Mouse (Mus musculus) E14TG2a.4 (cell line): ENCODE measurements at regions not wholly inside any gene's neighbourhood (a gene's known extent, or its start where the extent isn't known, plus 50 kb on each side); places are given as distances from the start of the nearest gene placed in this dataset.

Source experiments
- H3K27me3 ChIP-seq: 2 replicates; pipeline ENCODE4 v1.6.1; 2014; ENCODE audit warnings: low read length, control low read depth; ENCODE audit not compliant: insufficient read depth
- H3K36me3 ChIP-seq: 2 replicates; pipeline ENCODE4 v1.6.1; 2014; ENCODE audit warnings: low read length, control low read depth; ENCODE audit not compliant: insufficient read depth
- H3K4me1 ChIP-seq: replicated peaks from 2 replicates; pipeline ENCODE4 v1.6.1; 2014; ENCODE audit warnings: low read depth, low read length, control low read depth
- H3K4me3 ChIP-seq: replicated peaks from 2 replicates; pipeline ENCODE4 v1.5.1; 2014; ENCODE audit warnings: mild to moderate bottlenecking, low read length
- H3K9me3 ChIP-seq: 2 replicates; pipeline ENCODE4 v1.6.1; 2014; ENCODE audit warnings: low read length, control low read depth
- CTCF ChIP-seq: conservative IDR thresholded peaks from 2 replicates; pipeline ENCODE4 v1.5.1; 2014; ENCODE audit warnings: low read length
- NANOG ChIP-seq: IDR thresholded peaks from 2 replicates; pipeline ENCODE4 v1.6.1; 2014; ENCODE audit warnings: borderline replicate concordance, low read length, mixed read lengths
- POU5F1 ChIP-seq: IDR thresholded peaks from 2 replicates; pipeline ENCODE4 v1.6.1; 2014; ENCODE audit warnings: low read length, borderline replicate concordance

GRCm38 (mm10) chr6:75683935-75684334, 813.6 kb downstream of the Gm9008 start:
- Histone ChIP-seq H3K4me3 (no peak overlapping the region), H3K4me1 (no peaks in the 10 kb centered on the region), H3K36me3 (no peaks in the 10 kb centered on the region), H3K27me3 (no peaks in the 10 kb centered on the region), H3K9me3 (no peaks in the 10 kb centered on the region)
- TF ChIP-seq POU5F1 (no peak), CTCF (no peak), NANOG (no peak)

- peaks cover 26% of the 10 kb centered on the region for H3K9me3 ChIP-seq
- no peak for TF ChIP-seq CTCF
- TF ChIP-seq NANOG = no peak
- TF ChIP-seq POU5F1 = no peak
- H3K36me3 ChIP-seq = no peaks in the 10 kb centered on the region
- no peak overlapping the region for H3K4me3 ChIP-seq
- H3K4me1 ChIP-seq = no peaks in the 10 kb centered on the region
- no peaks in the 10 kb centered on the region for H3K27me3 ChIP-seq
These were observed 853.2 kb downstream of the Gm9008 start for GRCm38 (mm10) chr6:75644363-75644720.

- H3K9me3 ChIP-seq = peaks cover 26% of the 10 kb centered on the region
- H3K36me3 ChIP-seq = no peaks in the 10 kb centered on the region
- no peaks in the 10 kb centered on the region for H3K4me1 ChIP-seq
- TF ChIP-seq POU5F1 (no peak), NANOG (peak; percentile 29; the same call in 1 of the 2 replicates)
- H3K4me3 ChIP-seq = no peak overlapping the region
- H3K27me3 ChIP-seq = no peaks in the 10 kb centered on the region
These were observed 853.8 kb downstream of the Gm9008 start for GRCm38 (mm10) chr6:75643581-75644362.

GRCm38 (mm10) chr6:75636050-75636449, 861.5 kb downstream of the Gm9008 start:
- no peaks in the 10 kb centered on the region for H3K9me3 ChIP-seq
- H3K4me1 ChIP-seq = no peaks in the 10 kb centered on the region
- H3K4me3 ChIP-seq = no peak overlapping the region
- H3K27me3 ChIP-seq = no peaks in the 10 kb centered on the region
- no peaks in the 10 kb centered on the region for H3K36me3 ChIP-seq
- peak; percentile 11; the same call in 1 of the 2 replicates for TF ChIP-seq NANOG
- TF ChIP-seq POU5F1 = no peak

- TF ChIP-seq CTCF = no peak
- no peaks in the 10 kb centered on the region for H3K36me3 ChIP-seq
- no peaks in the 10 kb centered on the region for H3K27me3 ChIP-seq
- no peaks in the 10 kb centered on the region for H3K9me3 ChIP-seq
- peaks cover 8% of the 10 kb centered on the region for H3K4me1 ChIP-seq
- no peak overlapping the region for H3K4me3 ChIP-seq
These were observed 894.9 kb downstream of the Gm9008 start for GRCm38 (mm10) chr6:75602536-75603279.

- no peak overlapping the region for H3K4me3 ChIP-seq
- no peaks in the 10 kb centered on the region for H3K36me3 ChIP-seq
- no peaks in the 10 kb centered on the region for H3K27me3 ChIP-seq
- H3K9me3 ChIP-seq = peaks cover 4% of the 10 kb centered on the region; the same call in 1 of the 2 replicates
- no peaks in the 10 kb centered on the region for H3K4me1 ChIP-seq
- TF ChIP-seq CTCF (no peak), NANOG (no peak), POU5F1 (no peak)
These were observed 939.2 kb downstream of the Gm9008 start for GRCm38 (mm10) chr6:75558431-75558830.

GRCm38 (mm10) chr6:75542247-75542700, 955.3 kb downstream of the Gm9008 start:
- H3K9me3 ChIP-seq = no peaks in the 10 kb centered on the region

GRCm38 (mm10) chr6:75539703-75540102, 957.9 kb downstream of the Gm9008 start:
- no peaks in the 10 kb centered on the region for H3K4me1 ChIP-seq
- TF ChIP-seq POU5F1 (no peak), CTCF (no peak), NANOG (no peak)
- H3K27me3 ChIP-seq = no peaks in the 10 kb centered on the region
- H3K9me3 ChIP-seq = no peaks in the 10 kb centered on the region
- no peaks in the 10 kb centered on the region for H3K36me3 ChIP-seq
- no peak overlapping the region for H3K4me3 ChIP-seq

More at GRCm38 (mm10) chr6:75542247-75542700, 955.3 kb downstream of the Gm9008 start:
- no peak for TF ChIP-seq POU5F1
- no peak for TF ChIP-seq CTCF
- TF ChIP-seq NANOG = no peak
- Histone ChIP-seq H3K4me3 (no peak overlapping the region), H3K4me1 (no peaks in the 10 kb centered on the region), H3K36me3 (no peaks in the 10 kb centered on the region), H3K27me3 (no peaks in the 10 kb centered on the region)
